Mouse (Mus musculus): ENCODE data around the gene Anks1. TPM values are rescaled to one million over a fixed set of nuclear protein-coding genes. Genes with fewer than 3 reads are reported as not detected.
A peak's percentile ranks its signal among the peaks of the same experiment; 100 is the strongest.

Gene Anks1
- total RNA-seq, 2 experiments from 2014 or later, result 34.5 to 42.9 TPM

DNA sequence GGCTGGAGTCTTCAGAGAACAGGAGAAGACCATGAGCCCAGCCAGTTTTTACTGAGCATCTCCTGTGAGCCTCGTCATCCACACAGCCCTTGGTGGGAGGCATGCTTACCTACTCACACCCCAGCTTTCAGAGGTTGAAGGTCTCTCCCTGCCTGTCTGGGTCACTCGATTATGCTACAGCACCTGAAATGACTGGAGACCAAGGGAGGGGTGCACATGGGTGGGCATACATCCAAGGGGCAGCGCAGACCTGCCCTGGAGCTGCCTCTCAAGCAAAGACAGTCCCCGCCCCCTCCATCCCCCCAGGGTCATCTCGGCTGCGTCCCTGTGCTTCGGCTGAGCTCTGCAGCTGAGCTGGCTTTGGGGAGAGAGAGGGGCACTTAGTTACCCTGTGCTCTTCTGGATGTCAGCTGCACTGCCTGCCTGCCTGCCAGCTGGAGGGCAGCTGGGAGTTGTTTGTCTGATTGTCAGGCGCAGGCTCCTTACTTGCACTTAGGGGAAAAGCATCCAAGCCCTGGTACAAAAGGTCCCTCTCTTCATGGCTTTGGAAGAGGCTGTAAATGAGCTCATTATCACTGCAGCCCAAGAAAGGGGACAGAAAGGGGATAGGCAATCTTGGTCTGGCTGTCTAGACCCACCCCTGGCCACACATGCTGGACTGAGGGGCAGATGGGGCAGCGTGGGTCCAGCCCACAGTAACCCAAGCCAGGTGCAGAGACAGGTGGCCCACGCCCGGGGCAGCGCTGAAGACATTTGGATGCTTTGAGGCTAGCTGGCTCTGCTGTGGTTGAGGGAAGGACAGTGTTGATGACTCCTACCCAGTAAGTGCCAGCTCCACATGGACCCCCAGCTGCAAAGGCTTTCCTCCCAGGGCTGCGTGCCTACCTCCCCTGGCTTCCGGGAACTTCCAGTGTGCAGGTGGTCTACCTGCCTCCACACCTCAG, 128.0 kb downstream of the Anks1 start:
- no peak for DNase-seq (ENCODE audit: extremely low spot score in 1 of 2, low spot score in 1 of 2)

DNA sequence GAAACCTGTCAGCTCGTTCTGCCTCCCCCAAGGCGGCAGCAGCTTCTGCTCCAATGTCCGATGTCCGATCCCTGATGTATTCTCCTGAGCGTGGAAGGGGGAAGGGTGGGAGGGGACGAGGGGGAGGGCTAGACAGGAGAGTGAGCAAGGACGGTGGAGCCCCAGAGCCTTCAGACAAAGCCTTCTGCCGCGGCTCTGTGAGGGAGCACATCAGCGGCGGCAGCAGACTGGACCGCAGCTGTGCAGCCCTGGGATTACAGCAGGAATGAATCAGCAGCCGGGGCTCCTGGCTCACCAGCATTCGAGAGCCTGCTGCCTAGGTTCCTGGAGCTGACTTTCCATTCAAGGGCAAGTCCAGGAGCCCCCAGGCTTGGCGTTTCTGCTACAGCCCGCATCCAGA, 131.5 kb downstream of the Anks1 start:
- DNase-seq (ENCODE audit: extremely low spot score in 1 of 2, low spot score in 1 of 2), result no peak

DNA sequence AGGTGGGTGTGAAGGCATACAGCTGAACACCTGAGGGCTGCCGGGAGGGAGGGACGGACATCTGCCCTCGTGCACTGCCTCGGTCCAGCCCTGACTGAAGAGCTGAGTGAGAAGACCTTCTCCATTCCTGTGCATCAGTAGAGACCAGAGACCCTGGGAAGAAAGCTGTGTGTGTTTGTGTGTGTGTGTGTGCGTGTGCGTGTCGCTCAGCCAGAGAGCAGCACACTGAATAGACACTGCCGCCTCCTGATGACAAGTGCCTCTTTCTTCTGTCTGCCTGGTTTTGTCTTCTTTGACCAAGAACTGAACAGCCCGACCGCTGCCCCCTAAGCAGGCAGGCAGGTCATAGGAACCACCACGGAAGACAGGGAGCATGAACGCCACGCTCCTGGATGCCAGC, 132.2 kb downstream of the Anks1 start:
- no peak for DNase-seq (ENCODE audit: extremely low spot score in 1 of 2, low spot score in 1 of 2)

- DNase-seq (ENCODE audit: extremely low spot score in 1 of 2, low spot score in 1 of 2), result peak in 1 of 2 experiments; percentile 44
Measured at GRCm38 (mm10) chr17:28042299-28042771, 133.2 kb downstream of the Anks1 start.

DNA sequence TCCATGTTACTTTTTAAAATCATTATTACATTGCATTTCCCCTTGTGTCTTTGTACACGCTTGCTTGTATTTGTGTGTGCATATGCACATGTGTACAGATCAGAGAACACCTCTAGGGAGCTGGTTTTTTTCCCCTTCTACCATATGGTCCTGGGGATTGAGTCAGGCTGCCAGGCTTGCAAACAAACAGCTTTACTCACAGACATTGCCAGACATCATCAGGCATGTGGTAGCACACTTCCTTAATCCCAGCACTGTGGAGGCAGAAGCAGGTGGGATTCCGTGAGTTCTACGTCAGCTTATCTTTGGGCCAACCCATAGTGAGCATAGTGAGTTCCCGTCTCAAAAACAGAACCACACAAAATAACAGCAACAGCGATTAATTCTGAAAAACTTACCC, 137.9 kb downstream of the Anks1 start:
- DNase-seq (ENCODE audit: extremely low spot score in 1 of 2, low spot score in 1 of 2), result no peak

- DNase-seq (ENCODE audit: extremely low spot score in 1 of 2, low spot score in 1 of 2), result no peak
Measured at GRCm38 (mm10) chr17:28047520-28047919, 138.4 kb downstream of the Anks1 start.

DNA sequence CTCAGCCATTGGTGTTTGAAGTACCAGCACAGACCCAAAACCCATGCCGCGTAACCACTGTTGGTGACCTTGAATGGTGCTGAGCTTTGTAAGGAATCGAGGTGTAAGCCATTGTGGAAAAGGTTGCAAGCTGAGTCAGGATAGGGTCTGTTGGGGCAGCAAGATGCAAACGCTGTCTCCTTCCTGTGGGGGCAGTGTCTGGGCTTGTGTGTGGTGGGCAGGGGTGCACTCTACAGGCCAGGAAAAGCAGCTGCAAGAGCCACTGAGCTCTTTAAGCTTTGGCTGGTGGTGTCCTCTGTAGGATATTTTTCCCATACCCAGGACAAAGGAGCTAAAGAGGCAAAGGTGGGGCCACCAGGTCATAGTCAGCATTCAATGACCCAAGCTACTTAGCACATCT, 139.3 kb downstream of the Anks1 start:
- DNase-seq (ENCODE audit: extremely low spot score in 1 of 2, low spot score in 1 of 2), result no peak

DNA sequence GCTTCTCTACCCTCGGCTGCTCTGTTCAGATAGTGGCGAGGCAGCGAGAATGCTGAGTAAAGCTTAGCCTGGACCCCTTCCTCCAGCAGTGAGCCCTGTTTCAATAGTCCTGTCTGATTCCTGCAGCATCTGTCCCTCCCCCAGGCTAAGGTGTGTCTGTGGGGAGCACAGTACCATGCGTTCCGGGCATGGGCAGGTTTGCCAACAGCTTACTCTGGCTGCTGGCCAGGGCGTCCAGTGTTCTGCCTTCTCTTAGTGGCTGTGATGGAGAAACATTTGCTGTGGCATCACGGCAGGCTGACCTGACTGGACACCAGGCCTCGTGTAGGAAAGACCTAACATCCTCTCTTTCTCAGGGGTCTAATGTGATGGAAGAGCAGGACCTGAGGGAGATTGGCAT, 141.1 kb downstream of the Anks1 start:
- DNase-seq (ENCODE audit: extremely low spot score in 1 of 2, low spot score in 1 of 2), result no peak

- DNase-seq (ENCODE audit: extremely low spot score in 1 of 2, low spot score in 1 of 2), result no peak
Measured at GRCm38 (mm10) chr17:28052293-28052863, 143.3 kb downstream of the Anks1 start.

GRCm38 (mm10) chr17:28058346-28058745, 149.2 kb downstream of the Anks1 start:
- no peak for DNase-seq (ENCODE audit: extremely low spot score in 1 of 2, low spot score in 1 of 2)

DNA sequence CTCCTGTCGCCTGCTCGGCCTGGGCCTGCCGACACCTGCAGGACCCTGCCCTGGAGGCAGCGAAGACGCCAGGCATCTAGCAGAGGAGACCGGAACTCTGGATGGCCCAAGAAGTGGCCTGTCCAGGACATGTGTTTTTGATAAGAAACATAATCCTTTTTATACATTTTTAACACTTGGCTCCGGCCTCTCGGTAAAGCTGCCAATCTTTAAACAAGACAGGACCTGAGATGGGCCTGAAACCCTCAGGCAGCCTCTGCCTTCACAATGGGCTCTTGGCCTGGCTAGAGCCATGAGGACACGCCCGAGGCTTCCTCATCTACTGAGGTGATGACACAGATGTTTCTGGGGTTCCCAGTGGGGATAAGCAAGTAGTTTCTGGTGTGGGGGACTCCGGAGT, 151.6 kb downstream of the Anks1 start:
- no peak for DNase-seq (ENCODE audit: extremely low spot score in 1 of 2, low spot score in 1 of 2)

- peak in 1 of 2 experiments; percentile 37 for DNase-seq (ENCODE audit: extremely low spot score in 1 of 2, low spot score in 1 of 2)
Measured at GRCm38 (mm10) chr17:28061472-28061871, 152.4 kb downstream of the Anks1 start.

GRCm38 (mm10) chr17:28062710-28063109, 153.6 kb downstream of the Anks1 start:
- DNase-seq (ENCODE audit: extremely low spot score in 1 of 2, low spot score in 1 of 2), result no peak

GRCm38 (mm10) chr17:28063163-28063562, 154.1 kb downstream of the Anks1 start:
- DNase-seq (ENCODE audit: extremely low spot score in 1 of 2, low spot score in 1 of 2), result no peak

- DNase-seq (ENCODE audit: extremely low spot score in 1 of 2, low spot score in 1 of 2), result no peak
Measured at GRCm38 (mm10) chr17:28067303-28067702, 158.2 kb downstream of the Anks1 start.

DNA sequence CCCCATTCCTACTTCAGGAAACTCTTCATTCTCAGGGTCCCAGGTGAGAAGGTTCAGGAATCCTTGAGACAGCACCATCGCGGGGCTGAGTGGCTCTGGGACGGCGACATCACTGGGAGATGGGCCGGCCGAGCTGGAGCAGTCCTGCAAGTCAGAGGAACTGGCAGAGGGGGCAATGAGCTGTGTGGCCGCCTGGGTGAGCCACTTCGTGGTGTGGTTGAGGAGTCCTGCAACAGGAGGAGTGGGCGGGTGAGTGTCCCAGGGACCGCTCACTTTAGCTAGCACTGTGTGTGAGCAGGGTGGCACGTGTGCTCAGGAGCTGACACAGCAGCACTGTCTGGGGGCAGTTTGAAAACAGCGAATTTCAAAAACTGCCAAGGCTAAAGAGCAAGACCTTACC, 160.3 kb downstream of the Anks1 start:
- DNase-seq (ENCODE audit: extremely low spot score in 1 of 2, low spot score in 1 of 2), result no peak

- peak in 1 of 2 experiments; percentile 42 for DNase-seq (ENCODE audit: extremely low spot score in 1 of 2, low spot score in 1 of 2)
Measured at GRCm38 (mm10) chr17:28070256-28070655, 161.2 kb downstream of the Anks1 start.

DNA sequence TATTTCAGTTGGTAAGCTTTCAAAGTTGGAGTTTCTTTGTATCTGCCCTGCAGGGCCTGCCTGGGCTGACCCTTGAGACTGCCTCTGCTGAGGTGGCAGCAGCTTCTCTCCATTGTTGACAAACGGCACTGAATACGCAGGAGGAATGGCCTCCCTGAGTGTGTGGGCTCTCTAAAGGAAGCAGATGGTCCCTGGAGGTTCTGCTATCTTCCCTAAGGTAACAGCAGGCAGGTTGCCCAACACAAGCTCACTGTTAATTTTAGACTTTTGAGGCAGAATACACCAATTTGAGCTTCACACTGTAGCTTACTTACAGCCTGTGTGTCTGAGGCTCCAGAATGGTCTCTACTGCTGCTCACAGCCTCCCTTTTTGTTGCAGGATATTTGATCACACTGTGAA, 163.6 kb downstream of the Anks1 start:
- no peak for DNase-seq (ENCODE audit: extremely low spot score in 1 of 2, low spot score in 1 of 2)

- DNase-seq (ENCODE audit: extremely low spot score in 1 of 2, low spot score in 1 of 2), result no peak
Measured at GRCm38 (mm10) chr17:28074486-28074885, 165.4 kb downstream of the Anks1 start.

GRCm38 (mm10) chr17:28078028-28078427, 168.9 kb downstream of the Anks1 start:
- DNase-seq (ENCODE audit: extremely low spot score in 1 of 2, low spot score in 1 of 2), result no peak

- peak; percentile 74 to 94 for DNase-seq (ENCODE audit: extremely low spot score in 1 of 2, low spot score in 1 of 2)
Measured at GRCm38 (mm10) chr17:28079618-28080017, 170.5 kb downstream of the Anks1 start.

Data from layer of hippocampus, postnatal 25 days (tissue).